Mouse (Mus musculus): Measurements from ENCODE around the gene Pacrg. TPM values are rescaled to one million over a fixed set of nuclear protein-coding genes. Genes with fewer than 3 reads are reported as not detected.

Gene Pacrg
- polyA plus RNA-seq, 1 experiment from 2014 or later = 1.0 TPM

DNA sequence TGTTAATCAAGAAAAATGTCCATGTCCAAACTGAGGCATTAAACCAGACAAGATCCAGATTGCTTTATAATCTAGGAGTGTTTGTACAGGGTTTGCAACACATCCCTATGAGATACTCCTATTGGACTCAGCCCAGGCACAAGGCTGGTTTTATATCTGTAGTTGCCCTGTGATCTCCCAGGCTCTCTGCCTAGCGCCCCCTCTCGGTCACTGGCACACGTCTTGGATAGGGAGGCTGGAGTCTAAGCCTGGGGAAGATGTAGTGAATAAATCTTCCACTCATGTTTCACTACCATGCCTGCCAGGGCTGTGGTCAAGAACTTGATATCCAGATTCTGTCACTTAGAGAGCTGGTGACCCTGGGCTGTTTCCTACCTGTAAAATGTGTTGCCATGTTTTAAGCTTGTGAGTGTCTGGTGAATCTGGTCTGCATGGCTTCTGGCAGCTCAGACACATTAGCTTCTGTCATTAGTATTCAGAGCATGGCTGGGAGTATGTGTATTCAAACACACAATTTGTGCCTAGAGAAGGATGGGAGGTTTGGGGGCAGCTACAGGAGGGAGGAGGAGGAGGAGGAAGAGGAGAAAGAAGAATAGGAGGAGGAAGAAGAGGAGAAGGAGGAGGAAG is 310.7 kb downstream of the Pacrg start:
- H3K4me1 ChIP-seq = no peaks in the 10 kb centered on the region
- no peak overlapping the region for H3K27ac ChIP-seq
- no peaks in the 10 kb centered on the region for H3K9me3 ChIP-seq
- H3K36me3 ChIP-seq = no peaks in the 10 kb centered on the region
- no peak overlapping the region for H3K9ac ChIP-seq
- ATAC-seq (ENCODE audit: insufficient read depth, low FRiP score, low read depth) = no peak
- no peaks in the 10 kb centered on the region for H3K27me3 ChIP-seq (replicated peaks)
- WGBS = 58% methylated on average over 3 of the region's 3 CpGs
- H3K4me3 ChIP-seq (replicated peaks) = no peak overlapping the region
- H3K4me2 ChIP-seq = no peak overlapping the region

DNA sequence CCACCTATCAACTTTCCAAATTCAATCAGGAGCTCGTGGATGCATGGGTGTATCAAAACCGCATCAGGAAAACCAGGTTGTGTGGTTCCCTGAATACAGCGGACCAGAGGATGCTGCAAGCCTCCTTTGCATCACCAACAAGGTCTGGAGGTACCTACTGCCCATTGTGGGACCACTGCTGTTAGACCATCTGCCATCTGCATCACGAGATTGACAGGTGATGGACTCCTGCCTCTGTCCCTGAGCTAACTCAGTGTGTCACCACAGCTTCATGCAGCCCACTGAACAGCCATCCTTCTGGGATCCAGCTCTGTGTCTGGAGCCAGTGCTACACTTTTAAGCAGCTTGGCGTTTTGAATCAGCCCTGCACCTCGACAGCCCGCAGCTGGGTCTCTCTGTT is 318.8 kb downstream of the Pacrg start:
- ATAC-seq (ENCODE audit: insufficient read depth, low FRiP score, low read depth) = no peak
- no peaks in the 10 kb centered on the region for H3K36me3 ChIP-seq
- H3K4me3 ChIP-seq (replicated peaks) = no peak overlapping the region
- H3K27me3 ChIP-seq (replicated peaks) = no peaks in the 10 kb centered on the region
- no peaks in the 10 kb centered on the region for H3K4me1 ChIP-seq
- no peak overlapping the region for H3K9ac ChIP-seq
- no peak overlapping the region for H3K4me2 ChIP-seq
- no peak overlapping the region for H3K27ac ChIP-seq
- no peaks in the 10 kb centered on the region for H3K9me3 ChIP-seq
- 83% methylated on average over 7 of the region's 7 CpGs for WGBS

DNA sequence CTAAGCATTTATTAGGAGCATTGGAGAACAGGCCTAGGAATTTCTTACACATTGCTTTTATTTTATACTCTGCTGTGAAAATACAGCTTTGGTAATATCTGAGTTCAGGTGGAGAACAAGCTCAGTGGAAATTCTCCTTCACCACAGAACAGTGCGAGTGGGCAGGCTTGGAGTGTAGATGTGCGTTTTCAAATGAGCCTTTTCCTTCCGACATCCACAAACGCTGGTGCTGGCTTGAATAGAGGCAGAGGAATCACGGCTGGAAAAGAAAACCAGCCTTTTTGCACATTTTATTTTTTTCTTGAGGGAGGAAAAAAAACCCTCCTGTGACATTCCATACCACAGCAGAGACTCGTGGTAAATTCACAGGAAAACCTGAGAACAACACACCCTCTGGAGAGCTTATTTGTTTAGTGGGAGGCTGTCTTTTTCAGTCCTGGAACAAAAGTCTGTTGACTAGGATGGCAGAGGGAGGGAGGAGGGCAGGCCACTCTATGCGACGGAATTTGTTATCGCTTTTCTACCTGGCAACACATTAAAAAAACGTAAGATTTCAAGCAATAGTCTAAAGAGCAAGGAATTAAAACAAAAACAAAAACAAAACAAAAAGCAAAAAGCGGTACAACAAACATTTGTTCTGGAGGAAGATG is 320.5 kb downstream of the Pacrg start:
- Histone ChIP-seq H3K27ac (no peak overlapping the region), H3K27me3 (replicated peaks) (no peaks in the 10 kb centered on the region)

DNA sequence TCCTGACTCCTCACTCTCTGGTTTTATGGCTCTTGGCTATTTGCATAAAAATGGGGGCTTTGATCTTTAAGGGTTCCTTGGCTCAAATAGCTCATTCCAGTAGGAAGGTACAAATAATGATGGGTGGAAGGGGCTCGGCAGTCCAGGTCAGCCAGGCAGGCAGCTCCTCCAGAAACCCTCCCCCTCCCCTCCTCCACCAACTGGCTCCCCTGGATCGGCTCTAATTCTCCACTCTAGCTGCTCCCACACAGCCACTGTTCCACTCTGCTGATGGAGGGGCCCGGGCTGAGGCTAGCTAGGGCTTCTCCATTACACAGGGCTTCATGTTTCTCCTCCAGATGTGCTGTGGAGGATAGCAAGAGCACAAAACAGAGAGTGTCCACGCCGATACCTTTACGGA is 325.3 kb downstream of the Pacrg start:
- no peaks in the 10 kb centered on the region for H3K4me1 ChIP-seq
- no peak overlapping the region for H3K4me2 ChIP-seq
- 64% methylated on average over 6 of the region's 6 CpGs for WGBS
- H3K9ac ChIP-seq = no peak overlapping the region
- H3K27me3 ChIP-seq (replicated peaks) = no peaks in the 10 kb centered on the region
- no peaks in the 10 kb centered on the region for H3K9me3 ChIP-seq
- H3K27ac ChIP-seq = no peak overlapping the region
- H3K4me3 ChIP-seq (replicated peaks) = no peak overlapping the region
- ATAC-seq (ENCODE audit: insufficient read depth, low FRiP score, low read depth) = no peak
- no peaks in the 10 kb centered on the region for H3K36me3 ChIP-seq

More for the DNA sequence above, 320.5 kb downstream of the Pacrg start:
- H3K9me3 ChIP-seq = no peaks in the 10 kb centered on the region
- no peak overlapping the region for H3K4me2 ChIP-seq
- no peak overlapping the region for H3K4me3 ChIP-seq (replicated peaks)
- no peak overlapping the region for H3K9ac ChIP-seq
- no peak for ATAC-seq (ENCODE audit: insufficient read depth, low FRiP score, low read depth)
- H3K36me3 ChIP-seq = no peaks in the 10 kb centered on the region
- WGBS = 49% methylated on average over 11 of the region's 11 CpGs
- H3K4me1 ChIP-seq = no peaks in the 10 kb centered on the region

- Histone ChIP-seq H3K4me3 (replicated peaks) (no peak overlapping the region), H3K27me3 (replicated peaks) (no peaks in the 10 kb centered on the region), H3K9ac (no peak overlapping the region), H3K27ac (no peak overlapping the region), H3K9me3 (no peaks in the 10 kb centered on the region), H3K36me3 (no peaks in the 10 kb centered on the region), H3K4me1 (no peaks in the 10 kb centered on the region), H3K4me2 (no peak overlapping the region)
- 79% methylated on average over 10 of the region's 10 CpGs for WGBS
- no peak for ATAC-seq (ENCODE audit: insufficient read depth, low FRiP score, low read depth)
Measured at GRCm38 (mm10) chr17:10510913-10511759, 329.0 kb downstream of the Pacrg start.

- ATAC-seq (ENCODE audit: insufficient read depth, low FRiP score, low read depth) = no peak
- H3K27ac ChIP-seq = no peak overlapping the region
- no peaks in the 10 kb centered on the region for H3K36me3 ChIP-seq
- no peak overlapping the region for H3K4me3 ChIP-seq (replicated peaks)
- no peaks in the 10 kb centered on the region for H3K9me3 ChIP-seq
- WGBS = 75% methylated on average over 5 of the region's 5 CpGs
- no peaks in the 10 kb centered on the region for H3K27me3 ChIP-seq (replicated peaks)
- H3K9ac ChIP-seq = no peak overlapping the region
- no peak overlapping the region for H3K4me2 ChIP-seq
- H3K4me1 ChIP-seq = no peaks in the 10 kb centered on the region
Measured at GRCm38 (mm10) chr17:10510467-10510866, 329.6 kb downstream of the Pacrg start.

DNA sequence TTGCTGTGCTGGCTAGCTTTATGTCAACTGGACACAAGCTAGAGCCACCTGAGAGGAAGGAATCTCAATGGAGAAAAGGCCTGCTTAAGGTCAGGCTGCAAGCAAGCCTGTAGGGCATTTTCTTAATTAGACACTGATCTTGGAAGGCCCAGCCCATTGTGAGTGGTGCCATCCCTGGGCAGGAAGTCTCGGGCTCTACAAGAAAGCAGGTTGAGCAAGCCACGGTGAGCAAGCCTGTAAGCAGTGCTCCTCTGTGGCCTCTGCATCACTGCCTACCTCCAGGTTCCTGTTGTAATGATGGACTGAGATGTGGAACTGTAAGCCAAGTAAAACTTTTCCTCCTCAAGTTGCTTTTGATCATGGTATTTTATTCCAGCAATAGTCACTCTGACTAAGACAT is 332.0 kb downstream of the Pacrg start:
- Histone ChIP-seq H3K4me1 (no peaks in the 10 kb centered on the region), H3K4me3 (replicated peaks) (no peak overlapping the region), H3K36me3 (no peaks in the 10 kb centered on the region), H3K4me2 (no peak overlapping the region), H3K9ac (no peak overlapping the region), H3K27me3 (replicated peaks) (no peaks in the 10 kb centered on the region), H3K9me3 (no peaks in the 10 kb centered on the region), H3K27ac (no peak overlapping the region)
- 87% methylated on average over 2 of the region's 2 CpGs for WGBS
- no peak for ATAC-seq (ENCODE audit: insufficient read depth, low FRiP score, low read depth)

GRCm38 (mm10) chr17:10507466-10507865 is 332.6 kb downstream of the Pacrg start:
- no peak overlapping the region for H3K4me2 ChIP-seq
- no peaks in the 10 kb centered on the region for H3K9me3 ChIP-seq
- no peaks in the 10 kb centered on the region for H3K27me3 ChIP-seq (replicated peaks)
- no peak overlapping the region for H3K4me3 ChIP-seq (replicated peaks)
- no peaks in the 10 kb centered on the region for H3K36me3 ChIP-seq
- no peak for ATAC-seq (ENCODE audit: insufficient read depth, low FRiP score, low read depth)
- H3K9ac ChIP-seq = no peak overlapping the region
- no peaks in the 10 kb centered on the region for H3K4me1 ChIP-seq
- H3K27ac ChIP-seq = no peak overlapping the region
- WGBS = 68% methylated on average over 9 of the region's 10 CpGs

DNA sequence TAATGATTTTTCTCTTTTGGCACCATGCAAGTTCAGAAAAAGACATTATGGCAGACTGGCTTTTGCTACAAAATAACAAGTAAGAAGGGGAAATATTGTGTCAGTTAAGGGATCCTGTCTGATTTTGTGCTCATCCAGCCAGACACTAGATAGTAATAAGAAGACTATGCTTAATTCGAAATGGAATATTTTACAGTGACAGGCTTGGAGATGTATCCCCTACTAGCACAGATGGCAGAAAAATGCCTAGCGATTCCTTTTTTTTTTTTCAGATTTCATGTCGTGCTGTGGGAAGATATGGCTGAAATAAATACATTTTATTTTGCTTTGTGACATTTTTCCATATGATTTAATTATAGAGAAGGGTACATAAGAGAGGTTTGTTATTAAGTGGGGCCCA is 333.2 kb downstream of the Pacrg start:
- Histone ChIP-seq H3K9me3 (no peaks in the 10 kb centered on the region), H3K4me2 (no peak overlapping the region), H3K4me3 (replicated peaks) (no peak overlapping the region), H3K27me3 (replicated peaks) (no peaks in the 10 kb centered on the region), H3K36me3 (no peaks in the 10 kb centered on the region), H3K9ac (no peak overlapping the region), H3K4me1 (no peaks in the 10 kb centered on the region), H3K27ac (no peak overlapping the region)
- 74% methylated on average over 3 of the region's 3 CpGs for WGBS
- no peak for ATAC-seq (ENCODE audit: insufficient read depth, low FRiP score, low read depth)

GRCm38 (mm10) chr17:10501439-10501838 is 338.7 kb downstream of the Pacrg start:
- H3K9ac ChIP-seq = no peak overlapping the region
- H3K4me2 ChIP-seq = no peak overlapping the region
- H3K4me3 ChIP-seq (replicated peaks) = no peak overlapping the region
- H3K9me3 ChIP-seq = no peaks in the 10 kb centered on the region
- no peaks in the 10 kb centered on the region for H3K4me1 ChIP-seq
- no peaks in the 10 kb centered on the region for H3K36me3 ChIP-seq
- 79% methylated on average over 2 of the region's 2 CpGs for WGBS
- H3K27ac ChIP-seq = no peak overlapping the region
- H3K27me3 ChIP-seq (replicated peaks) = no peaks in the 10 kb centered on the region
- ATAC-seq (ENCODE audit: insufficient read depth, low FRiP score, low read depth) = no peak

DNA sequence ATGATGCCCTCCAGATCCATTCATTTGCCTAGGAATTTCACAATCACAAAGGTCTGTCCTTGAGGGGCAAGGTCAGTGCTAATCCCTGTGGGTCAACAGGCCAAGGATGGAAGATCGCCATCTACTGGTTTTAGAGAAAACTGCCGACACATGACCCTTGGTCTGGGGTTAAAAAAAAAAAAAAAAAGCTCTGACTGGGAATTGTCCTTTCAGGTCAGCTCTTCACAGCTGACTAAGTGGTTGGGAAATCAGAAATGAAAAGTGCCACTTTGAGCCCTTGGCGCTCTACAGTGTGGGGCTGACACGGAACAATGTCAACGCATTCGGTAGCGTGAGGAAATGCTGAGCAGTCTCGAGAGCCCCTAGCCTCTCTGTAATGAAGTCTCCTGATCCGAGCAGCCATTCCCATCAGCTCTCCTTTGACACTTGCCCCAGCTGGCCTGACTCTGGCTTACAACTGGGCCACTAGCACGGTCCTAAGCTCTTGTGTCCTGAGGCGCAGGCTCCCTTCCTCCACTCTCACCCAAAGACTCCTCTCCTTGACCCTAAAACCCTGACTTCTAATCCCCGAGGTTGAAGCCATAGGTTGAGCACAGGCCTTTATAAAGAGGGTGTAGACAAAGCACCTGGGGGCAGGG is 339.2 kb downstream of the Pacrg start:
- no peaks in the 10 kb centered on the region for H3K36me3 ChIP-seq
- H3K27ac ChIP-seq = no peak overlapping the region
- no peaks in the 10 kb centered on the region for H3K27me3 ChIP-seq (replicated peaks)
- ATAC-seq (ENCODE audit: insufficient read depth, low FRiP score, low read depth) = no peak
- no peaks in the 10 kb centered on the region for H3K9me3 ChIP-seq
- H3K9ac ChIP-seq = no peak overlapping the region
- WGBS = 48% methylated on average over 12 of the region's 12 CpGs
- H3K4me3 ChIP-seq (replicated peaks) = no peak overlapping the region
- no peaks in the 10 kb centered on the region for H3K4me1 ChIP-seq
- no peak overlapping the region for H3K4me2 ChIP-seq

Data from stomach, embryonic 15.5 days (tissue).